Mouse (Mus musculus): ENCODE measurements around the gene Ankrd13c. TPM values are rescaled to one million over a fixed set of nuclear protein-coding genes. Genes with fewer than 3 reads are reported as not detected.

The Ankrd13c gene
- polyA plus RNA-seq, 1 experiment = 40.2 TPM

GRCm38 (mm10) chr3:157998742-157999369 is 51.8 kb downstream of the Ankrd13c start:
- H3K4me1 ChIP-seq (ENCODE audit: control insufficient read depth, insufficient read depth, insufficient read length, low read length) = no peaks in the 10 kb centered on the region
- H3K4me3 ChIP-seq (ENCODE audit: insufficient read depth, low read depth, low read length) = no peak overlapping the region
- no peak overlapping the region for H3K27ac ChIP-seq (replicated peaks; ENCODE audit: low read depth, low read length)

DNA sequence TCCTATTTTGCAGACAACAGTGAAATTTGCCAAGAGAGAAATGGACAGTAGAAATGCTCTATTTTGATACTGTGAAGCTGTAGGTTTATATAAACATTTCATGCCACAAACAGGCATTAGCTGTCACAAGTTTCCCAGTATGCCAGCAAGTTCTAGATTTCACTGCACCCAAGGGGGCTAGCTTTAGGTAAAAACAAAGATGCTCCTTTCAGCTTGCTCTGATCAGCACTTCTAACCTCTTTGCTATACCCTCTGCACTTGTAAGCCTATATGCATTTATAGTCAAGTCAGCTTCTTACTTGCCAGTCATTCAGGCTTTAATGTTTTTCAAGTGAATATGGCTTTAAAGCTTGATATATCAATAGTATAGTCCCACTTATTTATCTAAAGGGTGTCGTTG is 61.6 kb downstream of the Ankrd13c start:
- Histone ChIP-seq H3K4me1 (ENCODE audit: control insufficient read depth, insufficient read depth, insufficient read length, low read length) (no peaks in the 10 kb centered on the region), H3K4me3 (ENCODE audit: insufficient read depth, low read depth, low read length) (no peak overlapping the region), H3K27ac (replicated peaks; ENCODE audit: low read depth, low read length) (no peak overlapping the region)

- no peak overlapping the region for H3K27ac ChIP-seq (replicated peaks; ENCODE audit: low read depth, low read length)
- no peak overlapping the region for H3K4me3 ChIP-seq (ENCODE audit: insufficient read depth, low read depth, low read length)
- H3K4me1 ChIP-seq (ENCODE audit: control insufficient read depth, insufficient read depth, insufficient read length, low read length) = no peaks in the 10 kb centered on the region
Observed at GRCm38 (mm10) chr3:158009762-158010320, 62.8 kb downstream of the Ankrd13c start.

DNA sequence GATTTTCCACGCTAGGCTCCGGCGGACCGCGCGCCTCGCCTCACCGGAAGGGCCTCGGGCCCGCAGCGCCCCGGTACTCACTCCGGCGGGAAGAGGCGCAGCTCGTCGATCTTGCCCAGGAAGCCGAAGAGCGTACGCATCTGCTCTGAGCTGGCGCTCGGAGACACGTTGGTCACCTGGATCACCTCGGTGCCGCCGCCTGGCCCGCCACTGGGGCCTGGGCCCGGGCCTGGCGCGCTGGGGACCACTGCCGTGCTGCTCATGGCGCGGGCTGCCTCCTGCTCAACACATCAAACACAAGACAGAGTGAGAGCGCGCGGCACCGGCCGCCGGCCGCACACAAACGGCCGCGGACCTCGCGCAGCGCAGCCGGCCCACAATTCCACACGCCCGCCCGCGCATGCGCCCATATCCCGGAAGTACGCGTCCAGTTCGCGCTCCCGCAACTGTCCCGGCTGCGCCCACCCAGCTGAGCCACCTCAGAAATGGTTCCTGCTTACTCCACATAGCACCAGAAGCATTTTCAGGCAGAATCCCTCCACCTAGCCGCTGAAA is 84.4 kb downstream of the Ankrd13c start:
- peaks cover 6% of the 10 kb centered on the region; the same call in 1 of the 2 replicates for H3K4me1 ChIP-seq (ENCODE audit: control insufficient read depth, insufficient read depth, insufficient read length, low read length)
- peak overlapping the region; percentile 98 for H3K4me3 ChIP-seq (ENCODE audit: insufficient read depth, low read depth, low read length)
- H3K27ac ChIP-seq (replicated peaks; ENCODE audit: low read depth, low read length) = peak overlapping the region; percentile 78

- H3K4me1 ChIP-seq (ENCODE audit: control insufficient read depth, insufficient read depth, insufficient read length, low read length) = peaks cover 6% of the 10 kb centered on the region; the same call in 1 of the 2 replicates
- peak overlapping the region; percentile 78; the same call in 1 of the 2 replicates for H3K27ac ChIP-seq (replicated peaks; ENCODE audit: low read depth, low read length)
- H3K4me3 ChIP-seq (ENCODE audit: insufficient read depth, low read depth, low read length) = peak overlapping the region; percentile 98
Observed at GRCm38 (mm10) chr3:158032106-158032505, 85.1 kb downstream of the Ankrd13c start.

- H3K4me1 ChIP-seq (ENCODE audit: control insufficient read depth, insufficient read depth, insufficient read length, low read length) = peaks cover 6% of the 10 kb centered on the region; the same call in 1 of the 2 replicates
- peak overlapping the region; percentile 89 for H3K4me3 ChIP-seq (ENCODE audit: insufficient read depth, low read depth, low read length)
- peak overlapping the region; percentile 95 for H3K27ac ChIP-seq (replicated peaks; ENCODE audit: low read depth, low read length)
Observed at GRCm38 (mm10) chr3:158035866-158036265, 88.8 kb downstream of the Ankrd13c start.

DNA sequence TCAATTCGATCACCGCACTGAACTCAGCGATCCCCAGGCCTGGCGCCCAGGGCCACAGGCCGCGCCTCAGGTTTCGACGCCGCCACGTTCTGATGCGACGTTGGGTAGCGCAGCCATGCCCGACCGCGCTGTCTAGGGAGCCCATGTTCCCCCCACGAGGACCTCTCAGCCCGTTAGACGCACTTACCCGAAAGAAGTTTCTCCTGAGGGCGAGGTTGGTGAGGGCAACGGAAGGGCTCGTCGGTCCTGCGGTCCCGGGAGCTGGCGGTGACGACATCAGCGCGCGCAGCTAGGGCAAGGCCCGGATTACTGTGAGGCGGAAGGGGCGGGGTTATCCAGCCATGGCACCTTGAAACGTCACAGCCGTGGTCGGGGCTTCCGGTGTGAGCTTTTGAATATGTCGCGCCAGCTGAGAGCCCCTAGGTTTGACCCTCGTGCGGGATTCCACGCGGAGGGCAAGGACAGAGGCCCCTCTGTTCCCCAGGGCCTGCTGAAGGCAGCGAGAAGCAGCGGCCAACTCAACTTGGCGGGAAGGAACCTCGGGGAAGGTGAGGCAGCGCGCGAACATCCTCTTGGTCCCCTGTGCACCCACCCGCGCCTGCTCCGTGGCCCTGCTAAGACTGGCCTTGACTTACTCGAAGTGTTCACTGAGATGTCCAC is 89.4 kb downstream of the Ankrd13c start, which contains the start of the genes Srsf11 and Lrrc40:
Gene Srsf11 (minus strand): TSS at position 311 of the 660 bp plus-strand sequence.
Gene Lrrc40 (plus strand): TSS at position 334 of the 660 bp plus-strand sequence.
- H3K4me1 ChIP-seq (ENCODE audit: control insufficient read depth, insufficient read depth, insufficient read length, low read length) = peaks cover 6% of the 10 kb centered on the region; the same call in 1 of the 2 replicates
- H3K4me3 ChIP-seq (ENCODE audit: insufficient read depth, low read depth, low read length) = peak within 1 kb of the TSS; percentile 89
- H3K27ac ChIP-seq (replicated peaks; ENCODE audit: low read depth, low read length) = peak within 1 kb of the TSS; percentile 95

- Histone ChIP-seq H3K4me1 (ENCODE audit: control insufficient read depth, insufficient read depth, insufficient read length, low read length) (peaks cover 6% of the 10 kb centered on the region; the same call in 1 of the 2 replicates), H3K4me3 (ENCODE audit: insufficient read depth, low read depth, low read length) (no peak overlapping the region; the same call in 1 of the 2 replicates), H3K27ac (replicated peaks; ENCODE audit: low read depth, low read length) (no peak overlapping the region)
Observed at GRCm38 (mm10) chr3:158038106-158038505, 91.1 kb downstream of the Ankrd13c start.

- no peak overlapping the region for H3K27ac ChIP-seq (replicated peaks; ENCODE audit: low read depth, low read length)
- H3K4me3 ChIP-seq (ENCODE audit: insufficient read depth, low read depth, low read length) = no peak overlapping the region
- H3K4me1 ChIP-seq (ENCODE audit: control insufficient read depth, insufficient read depth, insufficient read length, low read length) = no peaks in the 10 kb centered on the region
Observed at GRCm38 (mm10) chr3:158040755-158041154, 93.7 kb downstream of the Ankrd13c start.

GRCm38 (mm10) chr3:158049508-158049907 is 102.5 kb downstream of the Ankrd13c start:
- H3K4me1 ChIP-seq (ENCODE audit: control insufficient read depth, insufficient read depth, insufficient read length, low read length) = no peaks in the 10 kb centered on the region

More at GRCm38 (mm10) chr3:158049508-158049907, 102.5 kb downstream of the Ankrd13c start:
- H3K27ac ChIP-seq (replicated peaks; ENCODE audit: low read depth, low read length) = no peak overlapping the region
- no peak overlapping the region for H3K4me3 ChIP-seq (ENCODE audit: insufficient read depth, low read depth, low read length)

Other genes starting within 250 kb of the Ankrd13c start
- gene Cth, start 22.2 kb upstream of the Ankrd13c start, polyA plus RNA-seq (2012; ENCODE audit: insufficient read depth, insufficient read length, missing spikeins) = 1.5 and 3.3 TPM in 2 replicates
- 84.0 and 84.9 TPM in 2 replicates for gene Srsf11, start 89.4 kb downstream of the Ankrd13c start, polyA plus RNA-seq (2012; ENCODE audit: insufficient read depth, insufficient read length, missing spikeins)
- 12.9 and 19.0 TPM in 2 replicates for gene Lrrc40, start 89.4 kb downstream of the Ankrd13c start, polyA plus RNA-seq (2012; ENCODE audit: insufficient read depth, insufficient read length, missing spikeins)